Mouse (Mus musculus): ENCODE data around the gene Tnrc6b. TPM values are rescaled to one million over a fixed set of nuclear protein-coding genes. Genes with fewer than 3 reads are reported as not detected.

Gene Tnrc6b
- total and polyA plus RNA-seq, 3 experiments, result 14.2 to 146 (median 24.5) TPM

DNA sequence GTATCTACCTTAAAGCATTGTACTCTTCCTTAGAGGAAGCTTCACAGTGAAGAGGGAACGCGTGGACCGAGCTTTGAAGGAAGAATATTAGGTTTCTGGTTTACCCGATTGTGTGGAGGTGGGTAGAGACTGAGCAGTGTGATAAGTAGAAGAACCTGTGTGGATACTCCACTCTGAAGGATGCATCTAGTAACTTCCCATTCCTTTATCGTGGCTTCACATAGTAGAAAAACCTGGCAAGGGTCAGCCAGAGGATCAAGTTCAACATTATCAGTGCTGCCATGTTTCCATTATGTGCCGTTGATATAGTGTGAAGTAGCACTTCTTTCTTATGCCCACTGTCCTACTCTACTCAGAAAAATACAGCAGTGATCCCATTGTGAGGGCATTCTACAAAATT, 53.6 kb downstream of the Tnrc6b start:
- H3K9me3 ChIP-seq (replicated peaks), result no peaks in the 10 kb centered on the region
- DNase-seq (ENCODE audit: low spot score), result no peak
- TF ChIP-seq CTCF (IDR thresholded peaks at IDR 0.05; ENCODE audit: low read depth, low read length) (no peak), POLR2AphosphoS5 (IDR thresholded peaks at IDR 0.05; ENCODE audit: insufficient replicate concordance, low read depth, low read length) (no peak), GATA1 (IDR thresholded peaks at IDR 0.05; ENCODE audit: borderline replicate concordance, low read length) (no peak)
- H3K4me3 ChIP-seq (ENCODE audit: low read depth, low read length), result no peak overlapping the region
- no peaks in the 10 kb centered on the region for H3K27me3 ChIP-seq (ENCODE audit: insufficient read depth, low read length)
- H3K36me3 ChIP-seq (replicated peaks), result peaks cover 12% of the 10 kb centered on the region
- ATAC-seq (ENCODE audit: extremely low read depth, insufficient number of reproducible peaks, low FRiP score, poor library complexity, severe bottlenecking), result no peak
- H3K4me1 ChIP-seq (ENCODE audit: insufficient read depth, low read depth, low read length), result peaks cover 22% of the 10 kb centered on the region

GRCm38 (mm10) chr15:80765381-80765780, 54.3 kb downstream of the Tnrc6b start:
- Histone ChIP-seq H3K27me3 (ENCODE audit: insufficient read depth, low read length) (no peaks in the 10 kb centered on the region), H3K4me1 (ENCODE audit: insufficient read depth, low read depth, low read length) (peaks cover 18% of the 10 kb centered on the region), H3K9me3 (replicated peaks) (no peaks in the 10 kb centered on the region), H3K4me3 (ENCODE audit: low read depth, low read length) (no peak overlapping the region), H3K36me3 (replicated peaks) (peaks cover 12% of the 10 kb centered on the region)
- no peak for DNase-seq (ENCODE audit: low spot score)
- TF ChIP-seq TAL1 (conservative IDR thresholded peaks at IDR 0.05; ENCODE audit: low read depth, low read length) (no peak), CTCF (IDR thresholded peaks at IDR 0.05; ENCODE audit: low read depth, low read length) (no peak), POLR2AphosphoS5 (IDR thresholded peaks at IDR 0.05; ENCODE audit: insufficient replicate concordance, low read depth, low read length) (no peak), GATA1 (IDR thresholded peaks at IDR 0.05; ENCODE audit: borderline replicate concordance, low read length) (no peak), GATA2 (IDR thresholded peaks at IDR 0.05; ENCODE audit: borderline replicate concordance, low read depth, low read length) (no peak)
- no peak for ATAC-seq (ENCODE audit: extremely low read depth, insufficient number of reproducible peaks, low FRiP score, poor library complexity, severe bottlenecking)

DNA sequence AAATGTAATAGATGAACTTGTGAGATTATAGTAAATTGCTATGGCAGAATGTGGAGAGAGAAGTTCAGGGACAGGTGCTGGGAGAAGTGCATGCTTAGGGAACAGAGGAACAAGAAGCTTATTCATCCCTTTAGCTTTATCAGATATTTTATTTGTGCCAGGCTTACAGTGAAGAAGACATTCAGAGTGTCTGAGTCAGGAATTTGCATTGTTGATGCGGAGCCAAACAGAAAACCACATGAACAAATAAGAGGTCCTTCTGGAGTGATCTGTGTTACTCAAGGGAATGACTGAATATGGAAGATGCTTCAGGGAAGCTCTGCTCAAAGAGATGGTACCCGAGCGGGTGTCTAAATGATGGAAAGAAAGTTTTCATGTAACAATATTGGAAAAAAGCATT, 57.1 kb downstream of the Tnrc6b start:
- peaks cover 3% of the 10 kb centered on the region for H3K36me3 ChIP-seq (replicated peaks)
- TF ChIP-seq POLR2AphosphoS5 (IDR thresholded peaks at IDR 0.05; ENCODE audit: insufficient replicate concordance, low read depth, low read length) (no peak), TAL1 (conservative IDR thresholded peaks at IDR 0.05; ENCODE audit: low read depth, low read length) (no peak), GATA2 (IDR thresholded peaks at IDR 0.05; ENCODE audit: borderline replicate concordance, low read depth, low read length) (no peak), GATA1 (IDR thresholded peaks at IDR 0.05; ENCODE audit: borderline replicate concordance, low read length) (no peak), CTCF (IDR thresholded peaks at IDR 0.05; ENCODE audit: low read depth, low read length) (no peak)
- peaks cover 12% of the 10 kb centered on the region for H3K4me1 ChIP-seq (ENCODE audit: insufficient read depth, low read depth, low read length)
- H3K27me3 ChIP-seq (ENCODE audit: insufficient read depth, low read length), result no peaks in the 10 kb centered on the region
- no peaks in the 10 kb centered on the region for H3K9me3 ChIP-seq (replicated peaks)
- no peak overlapping the region for H3K4me3 ChIP-seq (ENCODE audit: low read depth, low read length)
- DNase-seq (ENCODE audit: low spot score), result no peak
- ATAC-seq (ENCODE audit: extremely low read depth, insufficient number of reproducible peaks, low FRiP score, poor library complexity, severe bottlenecking), result no peak

DNA sequence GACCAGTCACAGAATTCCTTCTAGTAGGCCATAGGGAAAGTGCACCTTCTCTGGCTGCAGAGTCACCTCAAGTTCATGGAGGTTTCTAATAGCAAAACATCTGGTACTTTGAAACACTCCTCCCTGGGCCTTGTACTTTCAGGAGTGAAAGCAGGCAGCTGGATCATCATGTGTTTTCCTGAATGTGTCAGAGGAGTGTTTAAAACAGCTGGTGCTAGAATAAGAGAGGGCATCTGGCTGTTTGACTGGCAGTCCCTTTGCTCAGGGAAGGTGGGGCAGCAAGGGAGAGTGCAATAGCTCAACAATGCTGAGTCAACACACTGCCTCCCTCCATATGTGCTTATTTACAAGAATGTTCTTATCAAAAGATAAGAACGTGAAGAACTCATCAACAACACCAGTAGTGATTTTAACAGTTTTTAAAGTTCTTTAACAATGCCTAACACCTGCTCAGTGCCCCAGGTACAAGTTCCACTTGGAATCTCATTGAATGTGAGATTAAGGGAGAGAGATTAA, 60.9 kb downstream of the Tnrc6b start:
- peaks cover 8% of the 10 kb centered on the region for H3K4me1 ChIP-seq (ENCODE audit: insufficient read depth, low read depth, low read length)
- DNase-seq (ENCODE audit: low spot score) (no peak), ATAC-seq (ENCODE audit: extremely low read depth, insufficient number of reproducible peaks, low FRiP score, poor library complexity, severe bottlenecking) (no peak)
- peaks cover 3% of the 10 kb centered on the region for H3K36me3 ChIP-seq (replicated peaks)
- TF ChIP-seq GATA1 (IDR thresholded peaks at IDR 0.05; ENCODE audit: borderline replicate concordance, low read length) (no peak), TAL1 (conservative IDR thresholded peaks at IDR 0.05; ENCODE audit: low read depth, low read length) (no peak), GATA2 (IDR thresholded peaks at IDR 0.05; ENCODE audit: borderline replicate concordance, low read depth, low read length) (no peak), POLR2AphosphoS5 (IDR thresholded peaks at IDR 0.05; ENCODE audit: insufficient replicate concordance, low read depth, low read length) (no peak), CTCF (IDR thresholded peaks at IDR 0.05; ENCODE audit: low read depth, low read length) (no peak)
- H3K9me3 ChIP-seq (replicated peaks), result no peaks in the 10 kb centered on the region
- H3K4me3 ChIP-seq (ENCODE audit: low read depth, low read length), result no peak overlapping the region
- no peaks in the 10 kb centered on the region for H3K27me3 ChIP-seq (ENCODE audit: insufficient read depth, low read length)

- Histone ChIP-seq H3K4me1 (ENCODE audit: insufficient read depth, low read depth, low read length) (peaks cover 8% of the 10 kb centered on the region), H3K4me3 (ENCODE audit: low read depth, low read length) (no peak overlapping the region), H3K9me3 (replicated peaks) (peaks cover 10% of the 10 kb centered on the region), H3K27me3 (ENCODE audit: insufficient read depth, low read length) (no peaks in the 10 kb centered on the region), H3K36me3 (replicated peaks) (peaks cover 3% of the 10 kb centered on the region)
- TF ChIP-seq CTCF (IDR thresholded peaks at IDR 0.05; ENCODE audit: low read depth, low read length), result no peak
- no peak for TF ChIP-seq GATA2 (IDR thresholded peaks at IDR 0.05; ENCODE audit: borderline replicate concordance, low read depth, low read length)
- TF ChIP-seq TAL1 (conservative IDR thresholded peaks at IDR 0.05; ENCODE audit: low read depth, low read length), result no peak
- no peak for TF ChIP-seq POLR2AphosphoS5 (IDR thresholded peaks at IDR 0.05; ENCODE audit: insufficient replicate concordance, low read depth, low read length)
- DNase-seq (ENCODE audit: low spot score) (no peak), ATAC-seq (ENCODE audit: extremely low read depth, insufficient number of reproducible peaks, low FRiP score, poor library complexity, severe bottlenecking) (no peak)
These were observed 63.6 kb downstream of the Tnrc6b start for GRCm38 (mm10) chr15:80774666-80775065.

GRCm38 (mm10) chr15:80779006-80779405, 67.9 kb downstream of the Tnrc6b start:
- H3K36me3 ChIP-seq (replicated peaks), result peaks cover 2% of the 10 kb centered on the region
- TF ChIP-seq GATA1 (IDR thresholded peaks at IDR 0.05; ENCODE audit: borderline replicate concordance, low read length) (no peak), TAL1 (conservative IDR thresholded peaks at IDR 0.05; ENCODE audit: low read depth, low read length) (no peak), POLR2AphosphoS5 (IDR thresholded peaks at IDR 0.05; ENCODE audit: insufficient replicate concordance, low read depth, low read length) (no peak), GATA2 (IDR thresholded peaks at IDR 0.05; ENCODE audit: borderline replicate concordance, low read depth, low read length) (no peak), CTCF (IDR thresholded peaks at IDR 0.05; ENCODE audit: low read depth, low read length) (no peak)
- H3K27me3 ChIP-seq (ENCODE audit: insufficient read depth, low read length), result no peaks in the 10 kb centered on the region
- H3K9me3 ChIP-seq (replicated peaks), result peaks cover 10% of the 10 kb centered on the region
- no peak for DNase-seq (ENCODE audit: low spot score)
- H3K4me1 ChIP-seq (ENCODE audit: insufficient read depth, low read depth, low read length), result peaks cover 6% of the 10 kb centered on the region
- ATAC-seq (ENCODE audit: extremely low read depth, insufficient number of reproducible peaks, low FRiP score, poor library complexity, severe bottlenecking), result no peak
- H3K4me3 ChIP-seq (ENCODE audit: low read depth, low read length), result no peak overlapping the region
